Mouse (Mus musculus) spleen, adult 2 months (tissue): ENCODE measurements at regions not wholly inside any gene's neighbourhood (a gene's known extent, or its start where the extent isn't known, plus 50 kb on each side); places are given as distances from the start of the nearest gene placed in this dataset.

Source experiments
- CTCF ChIP-seq: fragments of 200-500 bp; IDR thresholded peaks from 2 replicates; pipeline ENCODE4 v1.5.1; 2011; ENCODE audit warnings: mild to moderate bottlenecking, inconsistent platforms; ENCODE audit not compliant: insufficient read depth, insufficient read length, insufficient replicate concordance; ENCODE audit errors: extremely low read depth
- POLR2A ChIP-seq: fragments of 200-500 bp; IDR thresholded peaks from 2 replicates; pipeline ENCODE4 v1.6.1; 2011; ENCODE audit warnings: low read depth, low read length, inconsistent platforms

- TF ChIP-seq CTCF (no peak), POLR2A (no peak)
Observed at GRCm38 (mm10) chr14:45061681-45062080, 73.7 kb downstream of the Ptger2 start.
